Mouse (Mus musculus) kidney, postnatal 0 days (tissue): ENCODE data around the gene Lfng. TPM values are rescaled to one million over a fixed set of nuclear protein-coding genes. Genes with fewer than 3 reads are reported as not detected.

Experiments
- ATAC-seq: fragments of 200-750 bp; cut with Nextera tagmentation; replicated peaks from 2 replicates; pipeline ENCODE4 v1.8.0; 2017; ENCODE audit warnings: low read depth, moderate number of reproducible peaks, moderate TSS enrichment, moderate library complexity; ENCODE audit not compliant: low FRiP score
- DNase-seq: peaks from one replicate; pipeline ENCODE4 v3.0.0-alpha.2; 2016; ENCODE audit warnings: low spot score
- H3K27ac ChIP-seq: fragments of 300-500 bp; sonication (generic); 2 replicates; pipeline ENCODE4 v1.5.1; 2014; ENCODE audit warnings: mild to moderate bottlenecking
- H3K27me3 ChIP-seq: fragments of 300-500 bp; sonication (generic); 2 replicates; pipeline ENCODE4 v1.6.1; 2014; ENCODE audit warnings: low read length, mixed read lengths; ENCODE audit not compliant: insufficient read depth
- H3K36me3 ChIP-seq: fragments of 300-500 bp; sonication (generic); 2 replicates; pipeline ENCODE4 v1.6.1; 2014; ENCODE audit warnings: low read length, mixed read lengths; ENCODE audit not compliant: insufficient read depth
- H3K4me1 ChIP-seq: fragments of 300-500 bp; sonication (generic); replicated peaks from 2 replicates; pipeline ENCODE4 v1.6.1; 2014; ENCODE audit warnings: antibody characterized with exemption, low read length, mixed read lengths; ENCODE audit not compliant: insufficient read depth
- H3K4me2 ChIP-seq: fragments of 300-500 bp; sonication (generic); 2 replicates; pipeline ENCODE4 v1.6.1; 2014; ENCODE audit warnings: mild to moderate bottlenecking, low read length, moderate library complexity, mixed read lengths
- H3K4me3 ChIP-seq: fragments of 300-500 bp; sonication (generic); replicated peaks from 2 replicates; pipeline ENCODE4 v1.5.1; 2014; ENCODE audit warnings: low read depth, low read length
- H3K9ac ChIP-seq: fragments of 300-500 bp; sonication (generic); 2 replicates; pipeline ENCODE4 v1.6.1; 2014; ENCODE audit warnings: low read depth, low read length
- H3K9me3 ChIP-seq: fragments of 300-500 bp; sonication (generic); replicated peaks from 2 replicates; pipeline ENCODE4 v1.6.1; 2016; ENCODE audit warnings: low read length, inconsistent platforms, mixed read lengths
- CTCF ChIP-seq: IDR thresholded peaks from 2 replicates; pipeline ENCODE4 v1.5.1; 2016; ENCODE audit warnings: antibody characterized with exemption, low read depth, mild to moderate bottlenecking, moderate library complexity
- WGBS: fragments of 180-500 bp; shearing (Covaris S2); extraction: QIAGEN DNeasy Blood & Tissue Kit; methylation state at CpG from one replicate; pipeline ENCODE4 v1.1.7; 2014; 5-methylcytosine and 5-hydroxymethylcytosine counted together
- polyA plus RNA-seq: library from polyadenylated mRNA; unstranded; fragments of >200 nt; fragmentation: Nextera tagmentation; extraction: Ambion mirVana; gene quantifications from 2 replicates; pipeline ENCODE4 v1.2.1, GENCODE M21; 2015

Lfng gene
- polyA plus RNA-seq, 1 experiment from 2014 or later, result 28.8 TPM

DNA sequence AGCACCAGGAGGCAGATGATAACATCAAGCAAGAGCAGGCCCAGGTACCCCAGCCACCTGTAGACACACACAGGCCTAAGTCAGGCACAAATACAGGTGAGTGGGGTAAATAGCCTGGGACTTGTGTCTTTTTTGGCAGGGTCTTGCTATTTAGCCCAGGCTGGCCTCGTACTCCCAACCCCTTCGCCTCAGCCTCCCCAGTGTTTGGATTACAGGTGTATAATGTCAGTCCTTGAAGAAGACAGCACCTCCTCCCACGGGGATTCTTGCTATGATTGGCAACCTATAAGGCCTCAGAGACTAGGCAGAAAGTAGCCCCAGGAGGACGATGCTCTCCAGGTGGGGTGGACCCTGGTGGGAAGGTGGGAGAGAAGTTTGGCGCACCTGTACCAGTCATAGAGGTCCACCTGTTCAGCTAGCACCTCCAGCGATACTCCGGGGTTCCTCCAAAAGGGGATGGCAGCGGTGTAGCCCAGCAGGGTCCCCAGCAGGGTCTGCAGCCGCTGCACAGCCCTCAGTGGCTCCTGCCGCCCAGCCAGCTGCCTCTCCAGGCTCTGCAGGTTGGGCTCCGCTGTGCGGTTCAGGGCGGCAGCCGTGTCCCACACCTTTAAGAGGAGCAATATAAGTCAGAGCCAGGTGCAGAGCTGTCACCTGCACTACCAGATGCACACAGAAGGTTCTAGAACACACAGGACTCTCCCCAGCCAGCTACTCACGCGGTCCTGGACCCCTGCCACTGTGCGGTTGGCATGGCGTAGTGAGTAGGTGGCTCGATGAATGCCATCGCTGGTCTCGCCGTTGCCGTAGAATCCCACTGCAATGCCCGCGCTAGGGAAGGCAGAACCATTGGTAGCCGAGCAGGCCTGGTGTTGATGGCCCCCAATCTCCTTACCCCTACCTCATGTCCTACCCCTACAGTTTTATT lies 27.9 kb downstream of the Lfng start:
- Histone ChIP-seq H3K27me3 (no peaks in the 10 kb centered on the region), H3K36me3 (peaks cover 40% of the 10 kb centered on the region), H3K9me3 (no peaks in the 10 kb centered on the region), H3K27ac (no peak overlapping the region), H3K4me1 (no peaks in the 10 kb centered on the region), H3K9ac (no peak overlapping the region), H3K4me3 (no peak overlapping the region), H3K4me2 (no peak overlapping the region)
- ATAC-seq (no peak), DNase-seq (no peak)
- 94% methylated on average over 26 of the region's 26 CpGs for WGBS
- no peak for TF ChIP-seq CTCF

DNA sequence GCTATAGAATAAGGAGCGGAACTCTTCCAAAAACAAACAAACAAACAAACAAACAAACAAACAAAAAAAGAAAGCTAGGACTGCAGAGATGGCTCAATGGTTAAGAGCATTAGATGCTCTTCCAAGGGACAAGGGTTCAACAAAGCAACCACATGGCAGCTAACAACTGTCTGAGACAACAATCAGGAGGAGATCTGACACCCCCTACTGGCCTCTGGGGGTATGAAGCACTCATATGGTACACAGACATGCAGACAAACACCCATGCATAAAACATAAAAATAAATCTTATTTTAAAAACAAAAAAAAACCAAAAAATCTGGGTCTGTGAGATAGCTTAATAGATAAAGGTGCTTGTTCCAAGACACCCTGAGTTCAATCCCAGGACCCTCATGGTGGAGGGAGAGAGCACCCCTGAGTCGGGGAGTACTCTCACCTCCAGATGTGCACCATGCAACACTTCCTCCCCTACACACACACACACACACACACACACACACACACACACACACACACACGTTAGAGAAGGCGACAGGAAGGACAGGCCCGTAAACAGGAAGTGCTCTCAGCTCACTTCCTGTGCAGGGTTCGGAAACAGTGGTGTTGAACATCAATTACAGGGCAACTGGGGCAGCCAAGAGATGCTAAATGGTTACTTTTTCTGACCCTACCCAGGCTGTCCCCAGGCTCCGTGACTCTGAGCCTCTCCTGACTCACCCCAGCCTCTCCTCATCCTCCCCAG lies 29.4 kb downstream of the Lfng start:
- H3K36me3 ChIP-seq, result peaks cover 35% of the 10 kb centered on the region
- DNase-seq (no peak), ATAC-seq (no peak)
- H3K4me1 ChIP-seq, result 0 out of 2 replicates have a peak, but pooled peaks cover 6% of the 10 kb centered on the region
- H3K9me3 ChIP-seq, result no peaks in the 10 kb centered on the region
- no peaks in the 10 kb centered on the region for H3K27me3 ChIP-seq
- H3K4me3 ChIP-seq, result no peak overlapping the region
- TF ChIP-seq CTCF, result no peak
- 70% methylated on average over 7 of the region's 7 CpGs for WGBS
- no peak overlapping the region for H3K4me2 ChIP-seq
- peak overlapping the region; percentile 57 for H3K27ac ChIP-seq
- no peak overlapping the region for H3K9ac ChIP-seq

DNA sequence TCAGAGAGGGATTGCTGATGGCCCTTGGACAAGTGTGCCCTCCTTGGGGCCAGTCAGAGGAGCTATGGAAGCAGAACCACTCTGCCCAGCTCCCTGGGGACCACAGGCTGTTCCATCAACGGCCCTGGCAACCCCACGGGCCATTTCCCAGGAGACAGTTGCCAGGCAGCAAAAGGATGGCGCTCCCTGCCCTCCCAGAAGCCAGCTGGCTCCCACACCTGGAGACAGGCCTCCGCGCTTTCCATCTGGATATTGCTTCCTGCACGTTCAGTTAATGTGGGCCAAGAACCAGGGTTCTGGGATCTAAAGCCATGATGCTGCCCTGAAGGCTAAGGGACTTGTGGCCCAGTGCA lies 29.9 kb downstream of the Lfng start:
- DNase-seq (no peak), ATAC-seq (no peak)
- no peak for TF ChIP-seq CTCF
- H3K4me3 ChIP-seq, result no peak overlapping the region
- peak overlapping the region; percentile 57 for H3K27ac ChIP-seq
- H3K4me2 ChIP-seq, result no peak overlapping the region
- WGBS, result 79% methylated on average over 6 of the region's 6 CpGs
- peaks cover 12% of the 10 kb centered on the region; the same call in 1 of the 2 replicates for H3K4me1 ChIP-seq
- H3K36me3 ChIP-seq, result peaks cover 35% of the 10 kb centered on the region
- H3K9me3 ChIP-seq, result no peaks in the 10 kb centered on the region
- H3K27me3 ChIP-seq, result no peaks in the 10 kb centered on the region
- H3K9ac ChIP-seq, result no peak overlapping the region

DNA sequence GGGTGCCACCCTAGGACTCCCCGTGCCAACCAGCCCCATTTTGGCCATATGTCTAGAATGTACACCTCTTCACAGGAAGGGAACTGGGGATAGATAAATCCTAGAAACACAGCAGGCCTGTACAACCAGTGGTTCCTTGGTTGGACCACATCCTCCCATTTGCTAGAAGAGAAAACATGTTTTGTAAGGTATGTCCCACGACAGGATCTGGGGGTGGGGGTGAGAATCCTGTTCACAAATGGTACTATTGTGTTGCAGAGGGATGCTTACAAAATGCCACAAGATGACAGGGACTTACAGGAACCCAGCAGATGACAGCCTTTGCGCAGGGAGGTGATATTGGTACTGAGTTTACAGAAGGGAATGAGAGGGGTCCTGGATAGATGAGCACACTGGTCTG lies 30.9 kb downstream of the Lfng start:
- no peak for TF ChIP-seq CTCF
- WGBS, result 82% methylated on average over 3 of the region's 3 CpGs
- Histone ChIP-seq H3K27me3 (no peaks in the 10 kb centered on the region), H3K9me3 (no peaks in the 10 kb centered on the region), H3K4me3 (no peak overlapping the region), H3K4me1 (peaks cover 17% of the 10 kb centered on the region; the same call in 1 of the 2 replicates), H3K27ac (no peak overlapping the region), H3K36me3 (peaks cover 27% of the 10 kb centered on the region), H3K4me2 (no peak overlapping the region), H3K9ac (no peak overlapping the region)
- ATAC-seq (no peak), DNase-seq (no peak)

DNA sequence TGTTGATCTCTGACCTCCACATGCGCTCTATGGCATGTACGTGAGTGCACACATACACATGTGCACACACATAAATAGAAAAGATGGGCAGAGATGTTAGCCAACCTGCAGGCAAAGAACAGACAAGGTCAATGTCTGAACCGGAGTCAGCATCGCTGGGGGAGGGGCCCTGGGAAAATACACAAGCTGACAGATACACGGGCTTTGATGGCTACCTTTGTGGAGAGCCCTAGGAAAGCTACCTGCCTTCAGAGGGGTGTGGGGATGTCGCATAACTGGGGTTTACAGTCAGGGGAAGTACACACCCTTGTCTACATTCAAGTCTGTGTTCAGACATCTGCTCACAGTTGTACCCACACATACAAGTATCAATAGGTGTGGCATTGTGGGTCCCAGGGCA lies 31.4 kb downstream of the Lfng start:
- no peak overlapping the region for H3K4me3 ChIP-seq
- TF ChIP-seq CTCF, result no peak
- peaks cover 24% of the 10 kb centered on the region for H3K36me3 ChIP-seq
- H3K9ac ChIP-seq, result no peak overlapping the region
- ATAC-seq, result no peak
- no peak overlapping the region for H3K4me2 ChIP-seq
- WGBS, result 89% methylated on average over 6 of the region's 6 CpGs
- no peak overlapping the region for H3K27ac ChIP-seq
- peaks cover 17% of the 10 kb centered on the region; the same call in 1 of the 2 replicates for H3K4me1 ChIP-seq
- DNase-seq, result no peak
- no peaks in the 10 kb centered on the region for H3K27me3 ChIP-seq
- no peaks in the 10 kb centered on the region for H3K9me3 ChIP-seq

DNA sequence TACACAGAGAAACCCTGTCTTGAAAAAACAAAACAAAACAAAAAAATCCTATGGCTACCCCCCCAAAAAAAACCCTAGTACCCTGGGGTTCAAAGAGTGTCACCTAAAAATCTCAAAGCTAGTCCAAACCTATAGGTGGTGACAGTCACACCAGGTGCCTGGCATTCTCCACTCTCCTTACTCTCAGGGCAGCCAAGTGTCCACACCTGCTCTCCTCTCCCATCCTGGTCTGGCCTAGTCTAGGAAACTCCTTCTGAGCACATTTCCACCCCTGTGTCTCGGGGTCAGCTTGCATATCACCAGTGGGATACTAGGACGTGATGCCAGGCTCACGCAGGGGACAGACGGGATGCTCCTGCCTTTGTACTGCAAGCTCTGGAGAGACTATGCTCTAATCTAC lies 32.2 kb downstream of the Lfng start:
- Histone ChIP-seq H3K9me3 (no peaks in the 10 kb centered on the region), H3K4me1 (peaks cover 17% of the 10 kb centered on the region; the same call in 1 of the 2 replicates), H3K4me3 (no peak overlapping the region), H3K27ac (no peak overlapping the region), H3K27me3 (no peaks in the 10 kb centered on the region), H3K36me3 (peaks cover 20% of the 10 kb centered on the region), H3K4me2 (no peak overlapping the region), H3K9ac (no peak overlapping the region)
- 88% methylated on average over 4 of the region's 4 CpGs for WGBS
- no peak for DNase-seq
- TF ChIP-seq CTCF, result no peak
- ATAC-seq, result no peak
